Mouse (Mus musculus): ENCODE results near the gene Scaf1.

The Scaf1 gene

GRCm38 (mm10) chr7:44983944-44984832 lies 32.0 kb downstream of the Scaf1 start:
- DNase-seq (ENCODE audit: low spot score), result no peak

- DNase-seq (ENCODE audit: low spot score), result peak; percentile 82
Observed at GRCm38 (mm10) chr7:44983085-44983484, 33.1 kb downstream of the Scaf1 start.

DNA sequence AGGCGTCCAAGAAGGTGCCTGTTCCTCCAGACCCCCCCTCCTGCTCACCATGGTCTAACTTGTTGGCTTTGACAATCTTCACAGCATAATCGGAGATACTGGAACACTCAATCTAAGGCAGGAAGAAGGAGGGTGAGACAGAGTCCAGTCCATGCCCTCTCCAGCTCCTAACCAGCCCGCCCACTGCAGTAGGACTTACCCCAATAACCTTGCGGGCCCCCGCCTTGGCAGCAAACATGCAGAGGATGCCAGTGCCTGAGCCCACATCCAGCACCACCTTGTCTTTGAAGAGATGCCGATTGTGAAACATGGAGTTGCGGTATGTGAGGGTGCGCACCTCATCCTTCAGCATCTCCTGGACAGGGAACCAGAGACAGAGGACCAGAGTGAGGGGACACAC lies 34.6 kb downstream of the Scaf1 start:
- no peak for DNase-seq (ENCODE audit: low spot score)

GRCm38 (mm10) chr7:44978300-44978699 lies 37.9 kb downstream of the Scaf1 start:
- DNase-seq (ENCODE audit: low spot score), result no peak

- DNase-seq (ENCODE audit: low spot score), result no peak
Observed at GRCm38 (mm10) chr7:44975117-44975419, 41.1 kb downstream of the Scaf1 start.

DNA sequence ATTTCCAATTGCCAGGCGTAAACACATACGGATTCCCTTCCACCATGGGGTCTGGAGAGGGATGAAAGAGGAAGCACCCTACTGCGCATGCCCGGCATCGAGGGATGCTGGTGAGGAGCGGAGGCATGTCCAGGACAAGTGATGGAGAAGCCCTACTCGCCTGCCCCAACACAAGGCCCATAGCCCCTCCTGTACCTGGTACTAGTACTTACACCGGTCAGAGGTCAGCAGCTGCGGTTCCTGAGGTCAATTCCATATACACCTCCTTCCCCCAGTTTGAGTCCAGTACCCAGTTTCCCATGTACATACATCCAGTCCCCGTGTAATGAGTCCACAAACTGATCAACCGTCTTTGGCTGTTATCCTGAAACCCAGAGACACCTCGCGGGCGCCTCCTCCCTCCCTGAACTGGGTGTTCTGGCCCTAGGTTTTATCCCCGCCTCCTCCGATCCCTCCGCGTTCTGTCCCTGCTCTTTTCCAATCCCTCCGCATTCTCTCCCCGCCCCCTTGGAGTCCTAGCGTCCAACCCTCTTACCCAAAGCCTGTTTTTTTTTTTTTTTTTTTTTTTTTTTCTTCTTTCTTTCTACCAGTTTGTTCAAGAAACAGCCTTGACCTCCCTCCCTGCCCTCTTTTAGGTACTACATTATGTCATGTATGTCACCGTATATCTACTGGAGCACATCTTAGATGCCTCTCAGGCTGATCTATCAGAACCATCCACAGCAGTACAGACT lies 41.6 kb downstream of the Scaf1 start, which contains the start of gene Cpt1c:
TSS of gene Cpt1c (minus strand) at position 469 of the 734 bp plus-strand sequence.
- DNase-seq (ENCODE audit: low spot score), result peak; percentile 72

DNA sequence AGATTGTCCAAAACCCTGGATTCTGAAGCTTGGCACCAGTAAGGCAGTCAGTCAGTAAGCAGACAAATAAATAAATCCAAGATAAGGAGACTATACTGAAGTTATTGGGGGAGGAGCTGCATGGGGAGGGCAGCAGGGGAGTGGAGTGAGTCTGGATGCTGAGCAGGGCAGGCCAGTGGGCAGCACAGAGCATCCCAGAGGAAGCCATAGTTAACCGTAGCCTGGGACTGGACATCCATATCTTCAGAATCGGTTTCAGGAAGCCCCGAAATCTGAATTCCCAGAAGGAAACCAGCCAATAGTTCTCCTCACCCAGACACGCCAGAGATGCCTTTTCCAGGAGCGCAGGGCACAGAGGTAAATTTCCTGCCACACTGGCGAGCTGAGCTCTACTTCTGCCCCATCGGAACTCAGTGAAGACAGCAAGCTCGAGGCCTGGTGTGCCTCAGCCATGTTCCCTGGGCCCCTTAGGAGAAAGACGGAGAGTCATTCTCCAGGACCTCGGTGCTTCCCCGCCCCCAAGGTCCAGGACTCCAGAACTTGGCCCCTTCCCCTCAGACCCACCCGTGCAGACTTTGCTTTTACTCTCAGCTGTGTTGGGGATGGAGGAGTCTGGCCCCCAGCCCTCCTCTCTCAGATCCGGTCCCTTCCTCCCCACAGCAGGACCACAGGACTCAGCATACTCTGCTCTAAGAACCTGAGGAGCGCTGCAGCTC lies 42.6 kb downstream of the Scaf1 start:
- no peak for DNase-seq (ENCODE audit: low spot score)

DNA sequence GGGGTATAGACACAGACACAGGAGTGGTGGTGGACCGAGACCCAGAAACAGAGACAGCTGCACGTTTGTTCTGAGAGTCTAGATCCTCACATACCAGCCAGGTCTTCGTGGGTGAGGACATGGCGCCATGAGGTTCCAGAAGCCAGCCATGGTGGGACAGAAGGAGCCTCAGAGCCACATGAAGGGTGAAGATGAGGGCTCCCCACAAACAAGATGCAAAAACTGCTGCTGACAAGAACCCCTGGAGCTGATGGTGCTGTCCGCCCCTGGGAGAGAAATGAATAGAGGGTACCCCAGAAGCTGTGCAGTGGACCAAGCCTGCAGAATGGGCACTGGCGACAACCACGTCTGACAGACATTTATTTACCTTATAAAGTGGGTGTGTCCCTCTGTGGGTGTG lies 45.0 kb downstream of the Scaf1 start:
- DNase-seq (ENCODE audit: low spot score), result no peak

GRCm38 (mm10) chr7:44970231-44970691 lies 45.9 kb downstream of the Scaf1 start:
- no peak for DNase-seq (ENCODE audit: low spot score)

DNA sequence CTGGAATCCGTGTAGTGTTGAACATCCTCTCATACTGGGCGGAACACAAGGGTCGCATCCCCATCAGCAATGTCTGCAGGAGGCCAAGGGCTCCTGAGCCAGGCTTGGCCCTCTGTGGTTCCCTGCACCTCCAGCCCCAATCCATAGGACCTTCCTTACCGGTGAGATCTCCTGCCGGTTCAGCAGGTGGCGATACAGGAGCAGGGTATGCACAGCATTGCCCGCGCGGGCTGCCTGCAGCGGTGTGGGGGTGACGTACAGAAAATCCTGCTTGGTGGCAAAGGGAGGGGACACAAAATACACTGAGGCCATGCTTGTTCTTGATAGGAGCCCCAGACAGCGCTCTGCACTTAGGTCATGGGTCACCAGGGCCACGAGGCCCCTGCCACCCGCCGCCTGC lies 49.5 kb downstream of the Scaf1 start:
- DNase-seq (ENCODE audit: low spot score), result no peak

DNA sequence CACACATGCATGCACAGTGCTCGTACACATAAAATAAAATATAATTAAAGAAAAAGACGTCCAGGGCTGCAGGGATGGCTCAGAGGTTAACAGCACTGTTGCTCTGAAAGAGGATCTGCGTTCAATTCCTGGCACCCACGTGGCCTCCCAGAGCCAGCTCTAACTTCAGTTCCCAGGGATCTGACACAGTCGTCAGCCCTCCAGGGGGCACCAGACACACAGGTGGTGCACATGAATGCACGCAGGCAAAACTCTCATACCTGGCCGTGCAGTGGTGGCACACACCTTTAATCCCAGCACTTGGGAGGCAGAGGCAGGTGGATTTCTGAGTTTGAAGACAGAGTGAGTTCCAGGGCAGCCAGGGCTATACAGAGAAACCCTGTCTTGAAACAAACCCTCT lies 50.2 kb downstream of the Scaf1 start:
- DNase-seq (ENCODE audit: low spot score), result no peak

GRCm38 (mm10) chr7:44964990-44965389 lies 51.2 kb downstream of the Scaf1 start:
- DNase-seq (ENCODE audit: low spot score), result no peak

- no peak for DNase-seq (ENCODE audit: low spot score)
Observed at GRCm38 (mm10) chr7:44962831-44963230, 53.3 kb downstream of the Scaf1 start.

DNA sequence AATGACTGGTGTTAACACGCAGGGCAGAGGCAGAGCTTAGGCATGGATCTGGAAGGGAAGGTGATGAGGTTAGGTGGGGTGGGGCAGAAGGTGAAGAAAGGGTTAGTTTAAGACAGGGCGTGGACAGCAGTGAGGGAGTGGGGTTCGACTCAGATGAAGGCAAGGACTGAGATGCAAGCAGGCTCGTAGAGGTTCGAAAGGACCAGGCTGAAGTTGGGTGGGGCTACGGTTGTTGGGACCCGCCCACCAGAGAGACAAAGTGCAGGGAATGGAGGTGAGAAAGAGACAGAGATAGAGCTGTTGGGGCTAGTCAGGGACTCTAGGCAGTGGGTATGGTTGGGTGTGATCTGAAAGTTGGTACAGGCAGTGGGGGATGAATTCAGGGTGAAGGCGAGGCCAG lies 53.8 kb downstream of the Scaf1 start:
- DNase-seq (ENCODE audit: low spot score), result no peak

GRCm38 (mm10) chr7:44960512-44960910 lies 55.7 kb downstream of the Scaf1 start:
- no peak for DNase-seq (ENCODE audit: low spot score)

DNA sequence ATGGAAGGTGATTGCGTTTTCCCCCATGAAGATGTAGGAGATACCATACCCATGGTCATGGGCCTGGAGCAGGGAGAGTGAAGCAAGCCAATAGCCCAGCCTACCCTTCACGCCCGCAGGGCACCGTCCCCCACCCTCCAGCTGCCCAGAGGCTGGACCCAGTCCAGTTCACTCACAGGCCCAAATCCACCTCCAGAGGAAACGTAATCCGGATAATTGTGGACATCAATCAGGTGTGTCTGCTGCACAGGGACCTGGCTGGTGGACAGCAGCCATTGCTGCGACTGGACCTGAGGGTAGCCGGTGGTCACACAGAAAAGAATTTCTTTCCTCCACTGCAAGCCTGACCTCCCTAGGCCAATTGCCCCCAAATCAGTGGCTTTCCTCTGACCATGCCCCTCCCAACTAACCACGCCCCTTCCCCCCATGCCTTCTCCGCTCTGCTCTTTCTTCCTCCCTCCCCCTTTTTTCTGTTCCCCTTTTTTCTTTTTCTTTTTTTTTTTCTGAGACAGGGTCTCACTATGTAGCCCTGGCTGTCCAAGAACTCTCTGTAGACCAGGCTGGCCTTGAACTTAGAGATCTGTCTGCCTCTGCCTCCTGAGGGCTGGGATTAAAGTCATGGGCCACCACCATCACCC lies 56.2 kb downstream of the Scaf1 start:
- no peak for DNase-seq (ENCODE audit: low spot score)

DNA sequence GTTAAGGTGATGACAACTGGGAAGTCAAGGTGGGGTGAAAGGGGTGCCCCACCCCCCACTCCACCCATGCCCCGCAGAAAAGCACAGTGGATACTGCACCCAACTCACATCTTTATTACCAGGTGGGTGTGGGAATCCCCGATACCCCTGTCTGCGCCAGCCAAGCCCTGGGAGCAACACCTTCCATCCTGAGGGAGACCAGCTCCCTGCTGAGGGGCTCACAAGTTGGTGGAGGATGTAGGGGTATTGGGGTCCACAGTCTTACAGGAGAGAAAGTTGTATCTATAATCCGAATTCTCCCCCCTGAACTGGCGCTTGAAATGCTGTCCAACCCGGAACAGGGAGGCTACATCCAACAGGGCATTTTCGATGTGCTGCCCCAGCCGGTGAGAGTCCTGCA lies 56.9 kb downstream of the Scaf1 start:
- no peak for DNase-seq (ENCODE audit: low spot score)

DNA sequence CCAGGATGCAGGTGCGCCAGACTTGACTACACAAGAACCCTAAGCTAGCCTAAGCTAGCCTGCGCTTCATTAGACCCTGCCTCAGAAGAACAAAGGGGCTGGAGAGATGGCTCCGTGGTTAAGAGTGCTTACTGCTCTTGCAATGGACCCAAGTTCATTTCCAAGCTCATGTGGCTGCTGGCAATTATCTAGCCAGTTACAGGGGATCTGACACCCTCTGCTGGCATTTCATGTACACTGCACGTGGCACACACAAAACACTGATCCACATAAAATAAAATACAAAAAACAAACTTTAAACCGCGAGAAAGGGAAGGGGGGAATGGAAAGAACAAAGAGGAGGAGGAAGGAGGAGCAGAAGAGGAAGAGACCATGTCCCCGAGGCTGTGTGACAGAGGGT lies 58.0 kb downstream of the Scaf1 start:
- no peak for DNase-seq (ENCODE audit: low spot score)

DNA sequence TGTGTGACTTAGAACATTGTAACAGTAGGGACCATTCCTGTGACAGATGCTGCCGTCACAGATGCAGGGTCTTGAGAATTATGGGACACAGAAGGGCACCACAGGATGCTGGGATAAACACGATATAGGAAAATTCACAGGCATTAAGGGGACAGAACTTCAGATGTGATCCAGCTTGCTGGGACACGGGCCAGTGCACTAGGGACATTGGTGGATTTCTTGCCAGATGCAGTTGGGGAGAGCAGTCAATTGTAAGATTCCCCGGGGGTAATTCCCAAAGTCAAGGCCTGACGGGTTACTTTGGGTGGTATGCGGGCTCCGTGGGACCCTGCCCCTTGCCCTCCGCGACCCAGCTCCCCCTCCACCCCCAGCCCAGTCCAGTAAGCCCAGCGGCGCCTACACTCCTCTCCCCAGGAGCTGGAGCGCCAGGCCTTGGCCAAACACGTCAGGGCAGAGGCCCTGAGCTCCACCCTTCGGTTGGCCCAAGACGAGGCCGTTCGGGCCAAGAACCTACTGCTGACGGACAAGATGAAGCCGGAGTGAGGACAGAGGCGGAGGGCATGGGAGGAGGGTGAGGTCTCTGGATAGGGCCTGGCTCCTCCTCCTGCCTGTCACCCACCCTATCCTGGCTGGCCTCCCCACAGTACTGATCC lies 58.9 kb downstream of the Scaf1 start:
- no peak for DNase-seq (ENCODE audit: low spot score)

DNA sequence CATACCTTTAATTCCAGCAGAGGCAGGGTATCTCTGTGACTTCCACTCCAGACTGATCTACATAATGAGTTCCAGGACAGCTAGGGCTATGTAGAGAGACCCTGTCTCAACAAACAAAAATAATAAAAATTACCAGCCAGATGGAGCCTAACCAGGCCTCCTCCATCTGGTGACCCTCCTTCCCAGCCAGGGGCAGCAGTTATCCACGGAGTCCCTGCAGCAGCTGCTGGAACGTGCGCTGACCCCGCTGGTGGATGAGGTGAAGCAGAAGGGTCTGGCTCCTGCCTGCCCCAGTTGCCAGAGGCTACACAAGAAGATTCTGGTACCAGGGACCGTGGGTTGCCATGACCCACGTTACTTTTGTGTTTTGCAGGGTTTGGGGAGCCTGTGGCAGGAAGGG lies 59.9 kb downstream of the Scaf1 start:
- no peak for DNase-seq (ENCODE audit: low spot score)

DNA sequence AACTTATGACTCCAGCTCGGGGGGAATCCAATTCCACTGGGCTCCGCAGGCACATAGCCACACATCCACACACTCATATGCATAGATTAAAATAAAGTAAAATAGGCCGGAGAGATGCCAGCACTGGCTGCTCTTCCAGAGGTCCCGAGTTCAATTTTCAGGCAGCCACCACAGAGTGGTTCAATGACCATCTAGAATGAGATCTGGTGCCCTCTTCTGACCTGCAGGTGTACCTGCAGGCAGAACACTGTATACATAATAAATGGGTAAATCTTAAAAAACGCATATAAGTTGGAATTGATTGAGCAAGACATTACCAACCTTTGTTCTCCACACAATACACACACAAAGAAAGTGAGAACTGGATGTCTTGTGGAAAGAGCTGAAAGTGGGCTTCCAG lies 60.5 kb downstream of the Scaf1 start:
- DNase-seq (ENCODE audit: low spot score), result no peak
